Mouse (Mus musculus): Measurements from ENCODE around the gene Pqlc2. TPM values are rescaled to one million over a fixed set of nuclear protein-coding genes. Genes with fewer than 3 reads are reported as not detected.

Gene Pqlc2
- polyA plus RNA-seq, 1 experiment, result 11.6 TPM

- DNase-seq (ENCODE audit: low spot score), result no peak
These were observed 44.6 kb downstream of the Pqlc2 start for GRCm38 (mm10) chr4:139265783-139266499.

- DNase-seq (ENCODE audit: low spot score), result no peak
These were observed 47.5 kb downstream of the Pqlc2 start for GRCm38 (mm10) chr4:139262981-139263380.

DNA sequence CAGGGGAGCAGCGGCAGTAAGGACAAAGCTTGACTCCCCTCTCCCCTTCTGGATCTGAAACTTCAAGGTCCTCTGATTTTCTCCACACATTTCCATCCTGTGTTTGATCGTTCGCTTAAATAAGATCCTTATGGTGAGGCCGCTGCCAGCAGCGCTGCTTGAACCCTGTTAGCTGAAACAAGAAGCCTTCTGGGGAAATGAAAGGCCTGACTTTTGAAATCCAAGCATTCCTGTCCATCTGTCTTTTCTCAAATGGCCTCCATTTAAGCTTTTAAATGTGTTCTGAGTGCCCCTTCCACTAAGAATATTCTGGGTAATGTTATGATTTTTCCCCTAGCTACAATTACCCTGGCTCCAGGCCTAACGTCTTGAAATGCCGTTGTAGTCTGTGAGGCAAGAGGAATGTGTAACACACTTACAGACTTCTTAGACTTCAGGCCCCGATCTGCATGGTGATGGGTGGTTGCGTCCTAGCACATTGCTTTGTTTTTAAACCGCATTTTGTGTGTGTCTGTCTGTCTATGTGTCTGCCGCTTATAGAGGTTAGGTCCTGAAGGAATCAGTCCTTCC is 51.1 kb downstream of the Pqlc2 start:
- no peak for DNase-seq (ENCODE audit: low spot score)

DNA sequence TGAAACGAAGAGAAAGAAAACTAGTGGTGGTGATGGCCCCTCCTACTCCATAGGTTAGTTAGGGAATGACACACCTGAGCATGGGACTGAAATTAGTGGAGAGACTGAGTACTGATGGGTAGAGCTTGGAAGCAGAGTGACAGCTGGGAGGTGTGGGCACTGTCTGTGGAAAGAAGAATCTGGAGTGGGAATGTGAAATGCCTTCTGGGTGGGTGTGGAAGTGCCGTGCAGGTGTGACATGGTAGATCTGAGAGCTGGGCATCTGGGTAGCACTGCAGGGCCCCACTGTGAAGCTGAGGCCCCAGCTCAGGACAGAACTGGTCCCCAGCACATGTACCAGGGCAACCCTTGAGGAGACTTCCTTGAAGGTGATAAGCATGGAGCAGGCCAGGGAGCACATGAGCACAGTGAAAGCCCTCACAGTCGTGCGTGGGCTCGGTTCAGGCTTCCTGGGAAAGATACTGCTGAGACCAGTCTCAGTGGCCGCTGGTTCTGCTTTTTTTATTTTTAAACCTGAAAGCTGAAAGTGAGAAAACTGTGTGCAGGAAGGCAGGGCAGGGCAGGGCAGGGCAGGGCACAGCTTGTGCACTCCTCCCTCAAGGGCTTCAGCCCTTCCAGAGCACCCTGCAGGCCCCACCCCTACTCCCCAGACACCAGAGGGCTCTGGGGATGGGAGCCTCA is 51.7 kb downstream of the Pqlc2 start:
- DNase-seq (ENCODE audit: low spot score), result no peak

GRCm38 (mm10) chr4:139256708-139257107 is 53.8 kb downstream of the Pqlc2 start:
- no peak for DNase-seq (ENCODE audit: low spot score)

- DNase-seq (ENCODE audit: low spot score), result no peak
These were observed 54.4 kb downstream of the Pqlc2 start for GRCm38 (mm10) chr4:139256146-139256545.

DNA sequence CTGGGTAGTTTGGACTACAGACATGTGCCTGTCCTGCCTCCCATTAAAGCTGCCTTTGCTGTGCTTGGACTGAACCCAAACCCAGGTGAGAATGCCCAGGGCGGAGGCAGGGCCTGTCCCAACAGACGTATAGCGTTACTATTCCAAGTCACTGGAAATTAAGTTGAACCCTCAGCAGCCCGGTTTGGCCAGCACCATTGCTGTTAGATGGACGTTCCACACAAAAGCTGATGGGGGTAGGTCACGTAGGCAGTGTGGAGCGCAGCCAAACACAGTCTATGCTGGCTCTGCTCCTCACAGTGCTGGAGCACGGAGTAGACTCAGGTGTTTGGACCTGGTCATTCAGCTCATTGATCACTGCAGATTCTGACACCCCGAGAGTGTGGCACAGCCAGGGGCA is 57.3 kb downstream of the Pqlc2 start:
- no peak for DNase-seq (ENCODE audit: low spot score)

DNA sequence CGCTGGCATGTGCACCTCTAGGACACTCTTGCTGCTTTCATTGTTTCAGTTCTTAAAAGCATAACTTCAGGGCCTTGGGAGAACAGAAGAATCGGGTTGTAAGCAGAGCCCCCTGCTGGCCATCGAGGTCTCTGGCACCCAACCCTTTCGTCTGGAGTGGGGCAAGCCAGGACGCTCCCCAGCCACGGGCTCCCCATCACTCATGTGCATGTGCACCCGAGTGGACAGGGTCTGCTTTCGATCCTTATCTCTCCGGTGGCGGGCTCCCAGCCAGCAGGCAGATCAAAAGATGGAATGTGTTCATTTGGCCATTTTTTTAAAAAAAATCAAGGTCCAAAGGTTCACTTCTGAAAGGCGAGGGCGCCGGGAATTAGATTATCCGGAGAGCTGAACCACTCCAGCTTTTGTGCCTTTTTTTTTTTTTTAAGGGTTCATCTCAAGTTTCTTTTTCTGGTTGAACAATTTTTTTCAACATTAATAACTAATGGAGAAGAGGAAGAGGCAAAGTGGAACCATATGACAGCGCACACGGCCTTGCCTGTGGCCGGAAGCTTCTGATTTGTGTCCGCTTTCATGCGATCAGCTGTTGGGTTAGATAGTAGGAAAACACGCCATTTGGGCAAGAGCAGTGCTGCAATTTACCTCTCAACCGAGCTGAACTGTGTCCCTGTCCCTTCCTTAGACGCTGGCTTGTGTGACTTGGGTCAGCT is 58.3 kb downstream of the Pqlc2 start:
- peak; percentile 59 for DNase-seq (ENCODE audit: low spot score)

GRCm38 (mm10) chr4:139250886-139251285 is 59.6 kb downstream of the Pqlc2 start:
- DNase-seq (ENCODE audit: low spot score), result no peak

- DNase-seq (ENCODE audit: low spot score), result no peak
These were observed 60.5 kb downstream of the Pqlc2 start for GRCm38 (mm10) chr4:139250043-139250442.

DNA sequence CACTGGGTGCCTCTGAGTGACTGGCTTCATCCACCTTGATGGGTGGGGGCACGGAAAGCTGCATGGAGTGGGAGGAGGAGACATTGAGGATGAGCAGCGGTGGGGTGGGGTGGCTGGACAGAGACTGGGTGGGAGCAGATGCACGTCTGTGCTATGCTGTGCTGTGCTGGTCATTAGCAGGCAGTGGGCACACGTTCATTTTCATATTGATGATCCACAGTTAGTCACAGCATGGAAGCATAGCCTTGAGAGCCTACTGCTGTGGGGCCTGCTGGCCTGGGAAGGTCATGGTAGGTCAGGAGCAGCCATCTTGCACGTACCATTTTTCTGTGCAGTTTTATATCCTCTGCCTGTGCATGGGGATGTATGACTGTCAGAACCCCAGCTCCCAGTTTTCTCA is 61.8 kb downstream of the Pqlc2 start:
- DNase-seq (ENCODE audit: low spot score), result no peak

DNA sequence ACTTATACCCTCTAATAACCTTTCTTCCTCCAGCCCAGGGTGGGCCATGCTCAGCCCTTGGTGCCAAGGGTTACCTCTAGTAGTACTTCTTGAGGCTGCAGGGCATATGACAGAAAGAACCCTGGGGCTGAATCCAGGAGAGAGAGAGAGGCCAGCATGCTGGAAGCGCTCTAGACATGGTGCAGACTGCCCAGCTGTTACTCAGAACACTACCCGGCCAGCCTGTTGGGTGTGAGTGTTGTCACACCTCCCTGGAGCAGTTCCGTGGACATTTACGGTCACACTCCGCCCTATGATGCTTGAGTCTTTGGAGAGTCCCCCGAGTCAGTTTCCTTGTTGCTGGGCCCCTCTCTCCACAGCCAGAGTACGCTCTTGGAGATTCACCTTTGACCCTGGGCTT is 62.5 kb downstream of the Pqlc2 start:
- DNase-seq (ENCODE audit: low spot score), result no peak

DNA sequence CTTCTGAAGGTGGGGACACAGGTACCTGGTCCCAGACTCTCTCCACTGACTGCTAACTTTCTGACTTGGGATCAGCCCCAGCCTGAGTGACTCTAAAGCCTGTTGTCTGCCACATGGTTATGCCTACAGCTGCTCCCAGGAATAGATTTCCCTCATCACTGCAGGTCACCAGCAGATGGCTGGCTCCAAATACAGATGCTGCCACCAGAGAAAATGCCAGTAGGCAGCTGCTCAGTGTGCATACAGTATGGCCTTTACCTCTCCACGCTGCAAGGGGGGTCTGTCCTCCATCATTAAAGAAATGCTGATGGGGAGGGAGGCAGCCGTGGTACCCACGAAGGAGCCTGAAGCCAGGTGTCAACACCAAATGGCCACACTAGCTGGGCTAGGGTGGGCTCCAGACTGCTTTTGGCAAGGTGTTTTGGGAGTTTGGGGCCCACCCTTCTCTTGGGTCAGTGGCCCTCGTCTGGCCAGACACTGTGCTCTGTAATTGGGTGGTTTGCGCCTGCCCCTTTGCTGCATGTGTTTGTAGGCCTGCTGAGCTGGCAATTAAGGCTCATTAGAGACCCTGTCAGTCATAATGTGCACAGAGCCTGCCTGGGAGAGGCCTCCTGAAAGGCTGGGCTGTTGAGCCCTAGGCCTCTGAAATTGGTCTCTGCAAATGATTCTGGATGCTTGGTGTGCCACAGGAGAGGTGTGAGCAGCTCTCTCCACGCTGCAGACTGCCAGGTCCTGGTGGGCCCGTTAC is 64.2 kb downstream of the Pqlc2 start:
- no peak for DNase-seq (ENCODE audit: low spot score)

- DNase-seq (ENCODE audit: low spot score), result no peak
These were observed 65.0 kb downstream of the Pqlc2 start for GRCm38 (mm10) chr4:139245534-139245933.

GRCm38 (mm10) chr4:139244766-139245165 is 65.7 kb downstream of the Pqlc2 start:
- no peak for DNase-seq (ENCODE audit: low spot score)

- no peak for DNase-seq (ENCODE audit: low spot score)
These were observed 66.3 kb downstream of the Pqlc2 start for GRCm38 (mm10) chr4:139244176-139244575.

Other genes starting within 250 kb of the Pqlc2 start
- 0.06 and 0.07 TPM in 2 replicates for gene Htr6, start 235.1 kb downstream of the Pqlc2 start, polyA plus RNA-seq (2012; rRNA removed)
- gene Nbl1, start 217.7 kb downstream of the Pqlc2 start, polyA plus RNA-seq (2012; rRNA removed), result 323 and 360 TPM in 2 replicates
- gene Minos1, start 179.6 kb downstream of the Pqlc2 start, polyA plus RNA-seq (2012; rRNA removed), result 174 and 186 TPM in 2 replicates
- gene Capzb, start 117.8 kb downstream of the Pqlc2 start, polyA plus RNA-seq (2012; rRNA removed), result 297 and 375 TPM in 2 replicates
- 8.7 and 15.3 TPM in 2 replicates for gene Akr7a5, start within 50 bp of the Pqlc2 start, polyA plus RNA-seq (2012; rRNA removed)
- gene Mrto4, start 41.9 kb upstream of the Pqlc2 start, polyA plus RNA-seq (2012; rRNA removed), result 40.5 and 42.4 TPM in 2 replicates
- gene Emc1, start 41.9 kb upstream of the Pqlc2 start, polyA plus RNA-seq (2012; rRNA removed), result 41.3 and 43.8 TPM in 2 replicates
- 169 and 190 TPM in 2 replicates for gene Ubr4, start 41.9 kb upstream of the Pqlc2 start, polyA plus RNA-seq (2012; rRNA removed)
- gene Iffo2, start 219.8 kb upstream of the Pqlc2 start, polyA plus RNA-seq (2012; rRNA removed), result 7.7 and 9.8 TPM in 2 replicates